Mouse (Mus musculus) limb, embryonic 11.5 days (tissue): ENCODE measurements at regions not wholly inside any gene's neighbourhood (a gene's known extent, or its start where the extent isn't known, plus 50 kb on each side); places are given as distances from the start of the nearest gene placed in this dataset.

ENCODE experiments used
- ATAC-seq: fragments of 200-750 bp; cut with Nextera tagmentation; 2 replicates; pipeline ENCODE4 v1.8.0; 2017; ENCODE audit warnings: low read depth; ENCODE audit not compliant: insufficient number of reproducible peaks, low FRiP score, low TSS enrichment
- DNase-seq: peaks from one replicate; pipeline ENCODE4 v3.0.0-alpha.2; 2015; ENCODE audit warnings: low spot score
- H3K27ac ChIP-seq: fragments of 300-500 bp; sonication (generic); replicated peaks from 2 replicates; pipeline ENCODE4 v1.5.1; 2014; ENCODE audit warnings: low read depth, mild to moderate bottlenecking, low read length
- H3K27me3 ChIP-seq: fragments of 300-500 bp; sonication (generic); 2 replicates; pipeline ENCODE4 v1.6.1; 2014; ENCODE audit warnings: mild to moderate bottlenecking, low read length, mixed read lengths; ENCODE audit not compliant: control insufficient read depth, insufficient read depth
- H3K36me3 ChIP-seq: fragments of 300-500 bp; sonication (generic); 2 replicates; pipeline ENCODE4 v1.6.1; 2014; ENCODE audit warnings: mild to moderate bottlenecking, low read length, moderate library complexity, mixed read lengths; ENCODE audit not compliant: control insufficient read depth, insufficient read depth
- H3K4me1 ChIP-seq: fragments of 300-500 bp; sonication (generic); 2 replicates; pipeline ENCODE4 v1.6.1; 2014; ENCODE audit warnings: low read length, mixed read lengths; ENCODE audit not compliant: control insufficient read depth, insufficient read depth
- H3K4me2 ChIP-seq: fragments of 300-500 bp; sonication (generic); 2 replicates; pipeline ENCODE4 v1.6.1; 2014; ENCODE audit warnings: low read depth, mild to moderate bottlenecking, moderate library complexity; ENCODE audit not compliant: severe bottlenecking
- H3K4me3 ChIP-seq: fragments of 300-500 bp; sonication (generic); 2 replicates; pipeline ENCODE4 v1.5.1; 2014; ENCODE audit warnings: low read depth, low read length
- H3K9ac ChIP-seq: fragments of 300-500 bp; sonication (generic); 2 replicates; pipeline ENCODE4 v1.6.1; 2014; ENCODE audit warnings: mild to moderate bottlenecking, low read length
- H3K9me3 ChIP-seq: fragments of 300-500 bp; sonication (generic); 2 replicates; pipeline ENCODE4 v1.6.1; 2016; ENCODE audit warnings: low read length; ENCODE audit not compliant: control insufficient read depth
- WGBS: fragments of 180-500 bp; shearing (Covaris S2); extraction: QIAGEN DNeasy Blood & Tissue Kit; methylation state at CpG from one replicate; pipeline ENCODE4 v1.1.7; 2014; 5-methylcytosine and 5-hydroxymethylcytosine counted together

DNA sequence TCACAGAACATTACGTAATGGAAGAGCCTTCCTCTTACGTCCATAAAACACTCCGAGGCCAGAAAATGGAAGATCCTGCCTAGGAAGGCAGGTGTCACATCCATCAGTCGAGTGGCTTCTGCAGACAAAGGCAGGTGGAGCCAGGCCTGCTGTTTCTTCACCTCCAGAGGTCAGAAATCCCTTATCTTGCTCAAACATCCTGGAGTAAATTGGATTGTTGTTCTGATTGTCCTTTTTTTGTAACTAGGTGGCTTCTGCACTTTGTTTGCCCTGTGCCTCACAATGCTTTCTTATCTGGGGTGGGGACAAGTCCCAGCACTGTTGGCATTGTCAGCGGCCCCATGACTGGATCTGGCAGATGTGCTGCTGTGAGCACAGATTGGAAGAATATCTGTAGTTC is 106.5 kb downstream of the Nptx2 start:
- Histone ChIP-seq H3K36me3 (no peaks in the 10 kb centered on the region), H3K9ac (no peak overlapping the region), H3K4me2 (no peak overlapping the region)

DNA sequence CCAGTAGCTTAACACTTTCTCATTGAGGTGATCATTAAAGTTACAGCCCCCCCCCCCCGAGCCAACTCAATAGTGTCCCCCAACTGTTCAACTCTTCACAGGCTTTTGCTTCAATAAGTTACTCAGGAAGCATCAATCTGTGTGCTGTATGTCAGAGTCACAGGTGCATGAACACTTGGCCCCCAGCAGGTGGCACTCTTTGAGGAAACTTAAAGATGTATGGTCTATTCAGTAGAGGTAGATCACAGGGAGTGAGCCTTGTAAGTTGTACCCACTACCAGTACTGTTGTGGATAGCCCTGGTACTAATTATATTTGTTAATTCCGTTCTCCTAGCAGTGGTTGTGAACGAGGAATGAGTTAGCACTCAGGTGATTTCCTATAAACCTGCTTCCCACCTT is 99.6 kb downstream of the Tmem130 start:
- 77% methylated on average over 3 of the region's 3 CpGs for WGBS
- Histone ChIP-seq H3K27me3 (no peaks in the 10 kb centered on the region), H3K4me2 (no peak overlapping the region), H3K9me3 (no peaks in the 10 kb centered on the region), H3K27ac (no peak overlapping the region), H3K4me3 (no peak overlapping the region), H3K9ac (no peak overlapping the region), H3K4me1 (no peaks in the 10 kb centered on the region), H3K36me3 (no peaks in the 10 kb centered on the region)
- DNase-seq: no peak
- no peak for ATAC-seq

More for the DNA sequence above, 106.5 kb downstream of the Nptx2 start:
- Histone ChIP-seq H3K4me3 (no peak overlapping the region), H3K9me3 (no peaks in the 10 kb centered on the region), H3K4me1 (no peaks in the 10 kb centered on the region), H3K27me3 (no peaks in the 10 kb centered on the region), H3K27ac (no peak overlapping the region)
- WGBS: 61% methylated on average over 5 of the region's 5 CpGs
- no peak for DNase-seq
- no peak for ATAC-seq

DNA sequence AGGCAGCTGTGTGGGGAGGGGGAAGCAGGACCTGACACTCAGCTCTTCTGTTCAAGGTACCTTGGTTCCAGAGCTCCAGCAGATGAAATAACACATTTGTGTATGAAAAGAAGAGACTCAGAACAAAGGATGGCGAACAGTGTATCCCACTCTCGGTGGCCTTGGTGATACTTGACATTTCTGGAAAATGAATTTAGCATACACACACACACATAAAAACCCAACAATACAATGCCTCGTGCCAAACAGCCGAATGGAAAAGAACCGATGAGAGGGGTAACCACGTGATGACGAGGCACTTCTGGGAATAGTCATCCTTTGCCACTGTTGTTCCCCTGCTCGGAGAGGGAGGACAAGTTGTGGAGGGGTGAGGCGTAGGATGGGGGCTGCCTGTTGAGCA is 97.6 kb downstream of the Tmem130 start:
- H3K9me3 ChIP-seq: no peaks in the 10 kb centered on the region
- H3K4me3 ChIP-seq: no peak overlapping the region
- no peak for ATAC-seq
- no peak for DNase-seq
- H3K4me1 ChIP-seq: no peaks in the 10 kb centered on the region
- WGBS: 83% methylated on average over 9 of the region's 9 CpGs
- H3K4me2 ChIP-seq: no peak overlapping the region
- no peaks in the 10 kb centered on the region for H3K27me3 ChIP-seq
- H3K27ac ChIP-seq: no peak overlapping the region
- H3K9ac ChIP-seq: no peak overlapping the region
- H3K36me3 ChIP-seq: no peaks in the 10 kb centered on the region

DNA sequence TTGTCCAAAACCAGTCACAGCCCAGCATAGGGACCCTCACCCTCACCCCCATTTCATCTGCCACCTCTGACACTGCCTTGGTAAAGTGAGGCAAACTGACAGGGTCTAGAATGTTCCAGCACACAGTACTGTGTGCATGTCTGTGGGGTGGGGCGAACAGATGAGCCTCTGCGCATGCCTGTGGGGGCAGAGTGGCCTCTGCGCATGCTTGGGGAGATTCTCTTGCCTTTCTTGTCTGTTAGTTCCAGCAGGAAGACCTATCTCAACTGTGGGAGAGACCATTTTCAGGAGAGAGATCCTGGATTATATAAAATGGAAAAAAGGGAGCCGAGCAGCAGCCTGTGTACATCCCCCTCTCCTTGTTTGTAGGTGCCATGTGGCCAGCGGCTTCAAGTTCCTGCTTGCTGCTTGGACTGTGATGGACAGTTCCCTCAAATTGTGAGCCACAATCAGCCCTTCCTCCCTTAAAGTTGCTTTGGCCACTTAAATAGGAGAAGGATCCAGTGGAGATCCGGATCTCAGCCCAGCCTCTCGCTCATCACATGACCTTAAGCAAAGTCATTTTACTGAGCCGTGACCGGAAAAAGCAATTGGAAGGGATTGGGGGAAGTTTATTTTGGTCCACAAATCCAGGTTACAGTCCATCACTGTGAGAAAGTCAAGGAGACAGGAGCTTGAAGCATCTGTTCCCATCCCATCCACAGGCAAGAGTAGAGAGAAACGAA is 96.9 kb downstream of the Tmem130 start:
- ATAC-seq: no peak
- no peak overlapping the region for H3K27ac ChIP-seq
- no peaks in the 10 kb centered on the region for H3K9me3 ChIP-seq
- no peaks in the 10 kb centered on the region for H3K4me1 ChIP-seq
- H3K27me3 ChIP-seq: no peaks in the 10 kb centered on the region
- no peak overlapping the region for H3K9ac ChIP-seq
- H3K36me3 ChIP-seq: no peaks in the 10 kb centered on the region
- no peak for DNase-seq
- H3K4me3 ChIP-seq: no peak overlapping the region
- WGBS: 89% methylated on average over 10 of the region's 10 CpGs
- H3K4me2 ChIP-seq: no peak overlapping the region

DNA sequence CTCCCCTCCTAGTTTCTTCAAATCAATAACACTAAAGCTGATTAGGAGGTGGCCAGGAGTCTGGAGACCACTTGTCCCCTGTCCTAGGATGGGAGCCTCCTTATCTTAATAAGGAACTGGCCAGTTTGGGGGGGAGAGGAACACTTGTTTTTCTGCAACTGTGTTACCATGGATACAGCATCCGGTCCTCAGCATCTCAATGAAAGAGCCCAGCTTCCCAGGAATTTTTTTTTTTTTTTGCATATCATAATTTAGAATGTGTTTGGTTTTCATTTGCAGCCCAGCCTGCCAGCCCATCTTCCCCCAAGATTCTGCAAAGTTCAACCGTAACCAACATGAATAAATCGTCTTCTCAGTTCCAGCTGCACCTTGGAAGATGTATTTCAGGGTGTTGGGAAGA is 93.6 kb downstream of the Tmem130 start:
- Histone ChIP-seq H3K4me2 (no peak overlapping the region), H3K36me3 (no peaks in the 10 kb centered on the region), H3K9me3 (no peaks in the 10 kb centered on the region), H3K27me3 (no peaks in the 10 kb centered on the region), H3K4me1 (no peaks in the 10 kb centered on the region), H3K4me3 (no peak overlapping the region), H3K27ac (no peak overlapping the region), H3K9ac (no peak overlapping the region)
- DNase-seq: no peak
- 60% methylated on average over 3 of the region's 3 CpGs for WGBS
- no peak for ATAC-seq

DNA sequence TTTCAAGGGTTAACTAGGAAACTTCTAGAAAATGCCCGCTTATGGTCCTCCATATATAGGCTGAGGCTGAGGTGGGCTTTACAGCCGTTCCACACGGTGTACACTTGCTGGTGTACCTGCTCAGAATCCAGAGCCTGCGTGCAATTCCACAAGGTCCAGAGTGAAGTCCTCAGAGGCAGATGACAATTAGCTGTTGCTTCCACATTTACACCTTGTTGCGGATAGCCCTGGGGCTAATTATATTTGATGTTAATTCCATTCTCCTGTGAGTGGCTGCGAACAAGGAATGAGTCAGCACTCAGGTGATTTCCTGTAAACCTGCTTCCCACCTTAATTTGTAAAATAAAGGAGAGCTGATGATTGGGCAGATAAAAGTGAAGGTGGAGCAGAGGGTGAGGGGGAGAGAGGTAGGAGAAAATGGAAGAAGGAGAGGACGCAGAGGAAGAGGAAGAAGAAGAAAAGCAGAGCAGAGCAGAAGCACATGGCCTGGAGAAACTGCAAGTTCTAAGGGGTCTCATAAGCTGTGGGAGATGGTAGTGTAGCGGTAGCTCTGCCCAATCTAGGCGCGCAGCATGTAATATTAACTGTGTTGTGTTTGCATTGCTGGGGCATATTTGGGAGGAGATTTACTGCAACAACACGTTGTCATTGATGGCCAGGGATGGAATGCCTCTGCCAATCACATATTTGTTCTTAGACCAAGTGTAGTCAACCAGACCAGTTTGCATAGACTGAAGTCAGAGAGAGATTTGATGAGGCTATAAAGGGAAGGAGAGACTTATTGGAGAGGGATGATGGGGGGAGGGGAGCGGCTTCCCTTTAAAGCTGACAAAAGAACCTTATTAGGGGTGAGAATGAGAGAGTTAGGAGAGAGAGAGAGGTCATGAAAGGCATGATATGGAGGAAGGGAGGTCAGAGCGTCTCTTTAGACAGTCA is 82.5 kb downstream of the Tmem130 start:
- Histone ChIP-seq H3K9me3 (no peaks in the 10 kb centered on the region), H3K27me3 (no peaks in the 10 kb centered on the region), H3K27ac (no peak overlapping the region), H3K9ac (no peak overlapping the region), H3K36me3 (no peaks in the 10 kb centered on the region), H3K4me1 (no peaks in the 10 kb centered on the region), H3K4me2 (no peak overlapping the region), H3K4me3 (no peak overlapping the region)
- ATAC-seq (no peak), DNase-seq (no peak)
- WGBS: 90% methylated on average over 13 of the region's 13 CpGs

DNA sequence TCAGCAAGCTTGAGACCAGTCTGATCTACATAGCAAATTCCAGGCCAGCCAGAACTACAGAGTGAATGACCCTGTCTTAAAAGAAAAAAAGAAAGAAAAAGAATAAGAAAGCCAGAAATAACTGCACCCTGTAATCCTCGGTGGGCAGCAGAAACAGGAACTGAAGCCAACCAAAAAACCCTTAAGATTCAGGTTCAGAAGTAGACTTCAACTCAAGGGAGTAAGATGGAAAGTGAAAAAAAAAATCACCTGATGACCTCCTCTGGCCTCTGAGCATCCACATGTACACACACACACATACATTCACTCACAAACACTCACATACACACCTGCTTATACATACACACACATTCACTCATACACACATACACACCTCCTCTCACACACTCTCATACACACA is 77.4 kb downstream of the Tmem130 start:
- no peak for DNase-seq
- Histone ChIP-seq H3K9ac (no peak overlapping the region), H3K27ac (no peak overlapping the region), H3K4me3 (no peak overlapping the region), H3K4me1 (no peaks in the 10 kb centered on the region), H3K4me2 (no peak overlapping the region), H3K27me3 (no peaks in the 10 kb centered on the region), H3K9me3 (no peaks in the 10 kb centered on the region), H3K36me3 (no peaks in the 10 kb centered on the region)
- WGBS: 92% methylated on average over 1 of the region's 1 CpGs
- no peak for ATAC-seq
